Mouse (Mus musculus): ENCODE data around the gene Sema3f. TPM values are rescaled to one million over a fixed set of nuclear protein-coding genes. Genes with fewer than 3 reads are reported as not detected.

Sema3f gene
- total and polyA plus RNA-seq, 3 experiments = 0.09 to 0.11 TPM; not detected in 1

DNA sequence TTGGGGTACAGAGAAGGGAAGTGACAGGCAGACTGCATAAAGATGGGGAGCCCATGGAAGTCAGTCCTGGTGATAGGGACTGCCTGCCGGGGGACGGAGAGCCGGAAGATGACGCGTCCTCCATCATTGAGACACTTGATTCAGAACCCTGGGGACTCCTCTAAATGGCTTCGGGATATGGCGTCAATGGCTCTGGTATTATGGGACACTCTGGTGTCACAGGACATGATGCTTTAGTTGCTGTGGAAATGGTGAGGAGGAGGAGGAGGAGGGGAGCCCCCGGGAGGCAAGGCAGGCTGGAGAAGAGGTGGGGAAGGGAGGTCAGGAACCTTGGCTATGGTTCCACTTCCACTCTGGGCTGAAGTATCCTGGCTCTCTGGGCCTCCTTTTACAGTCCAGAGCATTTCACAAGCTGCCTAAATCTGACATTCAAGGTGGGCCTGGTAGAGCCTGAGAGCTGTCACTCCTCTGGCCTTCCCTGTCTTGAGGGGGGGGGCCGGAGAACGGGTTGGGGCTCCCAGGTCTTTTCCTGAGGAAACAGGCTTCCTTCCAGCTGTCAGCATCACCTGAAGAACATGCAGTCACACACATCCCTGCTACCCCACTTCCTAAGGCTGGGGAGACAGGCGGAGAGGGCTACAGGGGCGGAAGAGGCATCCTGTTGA is 14.7 kb downstream of the Sema3f start:
- H3K4me3 ChIP-seq (ENCODE audit: low read depth, low read length) = no peak overlapping the region

DNA sequence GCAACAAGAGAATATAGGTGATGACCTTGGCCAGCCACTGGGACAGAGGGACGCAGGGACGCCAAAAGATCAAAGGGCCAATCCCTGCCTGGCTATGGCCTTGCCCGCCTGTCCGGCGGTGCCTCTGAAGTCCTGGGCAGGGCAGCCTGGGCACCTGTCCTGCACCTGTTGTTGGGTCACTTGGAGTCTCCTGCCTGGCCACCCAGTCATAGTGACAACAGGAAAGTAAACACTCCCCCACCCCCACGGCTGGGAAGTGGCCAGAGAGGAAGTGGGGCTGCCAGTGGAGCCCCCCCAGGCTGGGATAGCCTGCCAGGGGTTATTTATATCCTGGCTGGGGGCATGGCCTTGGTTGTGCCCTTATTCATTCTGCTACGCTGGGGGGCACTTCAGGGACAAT is 15.6 kb downstream of the Sema3f start:
- H3K4me3 ChIP-seq (ENCODE audit: low read depth, low read length) = no peak overlapping the region
- no peaks in the 10 kb centered on the region for H3K9me3 ChIP-seq (replicated peaks)
- 0 out of 2 replicates have a peak, but pooled peaks cover 3% of the 10 kb centered on the region for H3K4me1 ChIP-seq (ENCODE audit: insufficient read depth, low read depth, low read length)
- no peak for TF ChIP-seq GATA2 (IDR thresholded peaks at IDR 0.05; ENCODE audit: borderline replicate concordance, low read depth, low read length)
- TF ChIP-seq GATA1 (IDR thresholded peaks at IDR 0.05; ENCODE audit: borderline replicate concordance, low read length) = no peak
- TF ChIP-seq TAL1 (conservative IDR thresholded peaks at IDR 0.05; ENCODE audit: low read depth, low read length) = no peak
- TF ChIP-seq POLR2AphosphoS5 (IDR thresholded peaks at IDR 0.05; ENCODE audit: insufficient replicate concordance, low read depth, low read length) = no peak
- no peak for TF ChIP-seq CTCF (IDR thresholded peaks at IDR 0.05; ENCODE audit: low read depth, low read length)
- H3K27me3 ChIP-seq (ENCODE audit: insufficient read depth, low read length) = peaks cover 84% of the 10 kb centered on the region
- no peaks in the 10 kb centered on the region for H3K36me3 ChIP-seq (replicated peaks)
- DNase-seq (ENCODE audit: low spot score) = no peak
- no peak for ATAC-seq (ENCODE audit: extremely low read depth, insufficient number of reproducible peaks, low FRiP score, poor library complexity, severe bottlenecking)

More for the DNA sequence above, 14.7 kb downstream of the Sema3f start:
- no peak for DNase-seq (ENCODE audit: low spot score)
- Histone ChIP-seq H3K27me3 (ENCODE audit: insufficient read depth, low read length) (peaks cover 84% of the 10 kb centered on the region), H3K36me3 (replicated peaks) (no peaks in the 10 kb centered on the region), H3K4me1 (ENCODE audit: insufficient read depth, low read depth, low read length) (0 out of 2 replicates have a peak, but pooled peaks cover 3% of the 10 kb centered on the region), H3K9me3 (replicated peaks) (no peaks in the 10 kb centered on the region)
- TF ChIP-seq TAL1 (conservative IDR thresholded peaks at IDR 0.05; ENCODE audit: low read depth, low read length) (no peak), GATA1 (IDR thresholded peaks at IDR 0.05; ENCODE audit: borderline replicate concordance, low read length) (no peak), POLR2AphosphoS5 (IDR thresholded peaks at IDR 0.05; ENCODE audit: insufficient replicate concordance, low read depth, low read length) (no peak), GATA2 (IDR thresholded peaks at IDR 0.05; ENCODE audit: borderline replicate concordance, low read depth, low read length) (no peak), CTCF (IDR thresholded peaks at IDR 0.05; ENCODE audit: low read depth, low read length) (no peak)
- ATAC-seq (ENCODE audit: extremely low read depth, insufficient number of reproducible peaks, low FRiP score, poor library complexity, severe bottlenecking) = no peak

DNA sequence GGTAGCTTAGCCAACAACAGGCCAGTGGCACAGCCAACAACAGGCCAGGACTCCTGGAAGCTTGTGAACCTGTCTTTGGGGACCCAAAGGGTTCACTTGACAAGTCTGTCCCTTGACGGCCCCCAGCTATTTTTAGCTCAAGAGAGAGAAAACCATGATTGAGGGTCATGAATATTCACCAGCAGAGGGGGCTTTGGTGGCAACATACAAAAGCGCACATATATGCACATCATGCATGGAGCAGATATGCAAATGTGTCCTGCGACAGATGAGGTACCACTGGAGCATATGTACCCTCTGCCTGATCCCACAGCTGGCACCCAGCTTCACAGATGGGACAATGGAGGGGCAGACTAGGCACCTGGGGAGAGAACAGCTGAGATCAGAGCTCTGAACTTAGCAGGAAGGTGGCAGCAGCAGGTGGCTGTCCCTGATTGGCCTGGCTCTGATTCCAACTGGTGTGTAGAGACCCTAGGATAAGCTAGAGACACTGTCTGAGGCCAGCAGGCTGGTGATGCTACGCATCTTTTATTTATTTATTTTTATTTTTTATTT is 16.8 kb downstream of the Sema3f start:
- H3K4me3 ChIP-seq (ENCODE audit: low read depth, low read length) = no peak overlapping the region
- TF ChIP-seq CTCF (IDR thresholded peaks at IDR 0.05; ENCODE audit: low read depth, low read length) (no peak), GATA2 (IDR thresholded peaks at IDR 0.05; ENCODE audit: borderline replicate concordance, low read depth, low read length) (no peak), POLR2AphosphoS5 (IDR thresholded peaks at IDR 0.05; ENCODE audit: insufficient replicate concordance, low read depth, low read length) (no peak), TAL1 (conservative IDR thresholded peaks at IDR 0.05; ENCODE audit: low read depth, low read length) (no peak), GATA1 (IDR thresholded peaks at IDR 0.05; ENCODE audit: borderline replicate concordance, low read length) (no peak)
- H3K9me3 ChIP-seq (replicated peaks) = no peaks in the 10 kb centered on the region
- no peaks in the 10 kb centered on the region for H3K36me3 ChIP-seq (replicated peaks)
- peaks cover 82% of the 10 kb centered on the region for H3K27me3 ChIP-seq (ENCODE audit: insufficient read depth, low read length)
- H3K4me1 ChIP-seq (ENCODE audit: insufficient read depth, low read depth, low read length) = 0 out of 2 replicates have a peak, but pooled peaks cover 3% of the 10 kb centered on the region
- ATAC-seq (ENCODE audit: extremely low read depth, insufficient number of reproducible peaks, low FRiP score, poor library complexity, severe bottlenecking) (no peak), DNase-seq (ENCODE audit: low spot score) (no peak)

DNA sequence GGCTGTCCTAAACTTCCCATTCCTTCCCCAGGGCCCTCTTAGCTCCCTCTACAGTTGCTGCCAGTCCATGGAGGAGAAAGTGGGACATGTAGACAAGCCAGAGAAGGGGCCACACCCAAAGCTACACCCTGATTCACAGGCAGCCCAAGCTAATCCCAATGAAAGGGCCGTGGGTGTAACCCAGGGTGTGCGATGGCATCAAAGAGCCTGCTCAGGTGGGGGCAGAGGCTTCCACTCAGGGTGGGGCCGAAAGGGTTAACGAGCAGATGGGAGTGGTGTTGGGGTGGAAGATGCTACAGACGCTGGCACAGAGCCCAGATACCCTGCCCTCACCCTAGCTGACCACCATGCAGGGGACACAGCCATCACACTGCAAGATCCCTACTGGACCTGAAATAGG is 17.5 kb downstream of the Sema3f start:
- TF ChIP-seq GATA2 (IDR thresholded peaks at IDR 0.05; ENCODE audit: borderline replicate concordance, low read depth, low read length) (no peak), GATA1 (IDR thresholded peaks at IDR 0.05; ENCODE audit: borderline replicate concordance, low read length) (no peak), POLR2AphosphoS5 (IDR thresholded peaks at IDR 0.05; ENCODE audit: insufficient replicate concordance, low read depth, low read length) (no peak), CTCF (IDR thresholded peaks at IDR 0.05; ENCODE audit: low read depth, low read length) (no peak), TAL1 (conservative IDR thresholded peaks at IDR 0.05; ENCODE audit: low read depth, low read length) (no peak)
- no peaks in the 10 kb centered on the region for H3K36me3 ChIP-seq (replicated peaks)

DNA sequence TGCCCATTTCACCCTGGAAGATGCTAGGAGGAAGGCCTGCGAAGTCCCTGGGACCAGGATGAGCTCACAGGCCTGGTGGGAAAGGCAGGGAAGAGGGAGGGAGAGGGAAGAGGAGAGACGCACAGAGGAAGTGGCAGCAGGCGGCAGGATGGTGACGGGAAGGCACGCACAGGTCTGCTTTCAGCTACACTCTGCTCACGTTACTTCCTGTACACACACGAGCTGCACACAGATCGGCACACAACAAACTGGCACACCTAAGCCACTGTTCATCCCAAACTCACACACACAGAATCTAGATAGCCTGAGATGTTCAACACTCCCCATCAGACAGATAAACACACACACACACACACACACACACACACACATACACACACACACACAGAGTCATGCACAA is 19.9 kb downstream of the Sema3f start:
- ATAC-seq (ENCODE audit: extremely low read depth, insufficient number of reproducible peaks, low FRiP score, poor library complexity, severe bottlenecking) (no peak), DNase-seq (ENCODE audit: low spot score) (no peak)
- H3K27me3 ChIP-seq (ENCODE audit: insufficient read depth, low read length) = peaks cover 74% of the 10 kb centered on the region
- no peak for TF ChIP-seq POLR2AphosphoS5 (IDR thresholded peaks at IDR 0.05; ENCODE audit: insufficient replicate concordance, low read depth, low read length)
- no peak for TF ChIP-seq GATA1 (IDR thresholded peaks at IDR 0.05; ENCODE audit: borderline replicate concordance, low read length)
- no peak for TF ChIP-seq GATA2 (IDR thresholded peaks at IDR 0.05; ENCODE audit: borderline replicate concordance, low read depth, low read length)
- TF ChIP-seq CTCF (IDR thresholded peaks at IDR 0.05; ENCODE audit: low read depth, low read length) = no peak
- no peak for TF ChIP-seq TAL1 (conservative IDR thresholded peaks at IDR 0.05; ENCODE audit: low read depth, low read length)
- 0 out of 2 replicates have a peak, but pooled peaks cover 3% of the 10 kb centered on the region for H3K4me1 ChIP-seq (ENCODE audit: insufficient read depth, low read depth, low read length)
- no peak overlapping the region for H3K4me3 ChIP-seq (ENCODE audit: low read depth, low read length)
- H3K36me3 ChIP-seq (replicated peaks) = no peaks in the 10 kb centered on the region
- H3K9me3 ChIP-seq (replicated peaks) = no peaks in the 10 kb centered on the region

More for the DNA sequence above, 17.5 kb downstream of the Sema3f start:
- H3K4me3 ChIP-seq (ENCODE audit: low read depth, low read length) = no peak overlapping the region
- ATAC-seq (ENCODE audit: extremely low read depth, insufficient number of reproducible peaks, low FRiP score, poor library complexity, severe bottlenecking) = no peak
- DNase-seq (ENCODE audit: low spot score) = no peak
- H3K4me1 ChIP-seq (ENCODE audit: insufficient read depth, low read depth, low read length) = 0 out of 2 replicates have a peak, but pooled peaks cover 3% of the 10 kb centered on the region
- H3K27me3 ChIP-seq (ENCODE audit: insufficient read depth, low read length) = peaks cover 80% of the 10 kb centered on the region
- H3K9me3 ChIP-seq (replicated peaks) = no peaks in the 10 kb centered on the region

DNA sequence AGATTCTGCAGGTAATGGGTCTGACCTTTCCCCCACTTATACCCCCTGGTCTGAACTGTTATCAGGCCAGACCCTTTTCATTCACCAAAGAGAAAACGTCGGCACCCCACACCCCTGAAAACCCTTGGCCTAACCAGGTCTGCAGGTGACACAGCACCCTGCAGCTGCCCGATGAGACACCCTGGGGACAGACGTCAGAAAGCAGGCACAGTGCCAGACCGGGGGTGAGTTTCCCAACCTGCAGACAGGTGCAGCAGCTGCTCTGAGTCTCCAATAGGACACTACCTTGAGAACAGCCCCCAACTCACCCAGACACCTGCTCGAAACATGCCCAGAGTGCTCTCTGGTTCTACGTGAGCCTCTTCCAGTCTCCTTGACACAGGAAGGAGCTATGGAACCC is 21.3 kb downstream of the Sema3f start:
- Histone ChIP-seq H3K9me3 (replicated peaks) (no peaks in the 10 kb centered on the region), H3K27me3 (ENCODE audit: insufficient read depth, low read length) (peaks cover 77% of the 10 kb centered on the region), H3K36me3 (replicated peaks) (no peaks in the 10 kb centered on the region), H3K4me3 (ENCODE audit: low read depth, low read length) (no peak overlapping the region), H3K4me1 (ENCODE audit: insufficient read depth, low read depth, low read length) (0 out of 2 replicates have a peak, but pooled peaks cover 3% of the 10 kb centered on the region)
- no peak for TF ChIP-seq GATA1 (IDR thresholded peaks at IDR 0.05; ENCODE audit: borderline replicate concordance, low read length)
- no peak for TF ChIP-seq CTCF (IDR thresholded peaks at IDR 0.05; ENCODE audit: low read depth, low read length)
- no peak for TF ChIP-seq POLR2AphosphoS5 (IDR thresholded peaks at IDR 0.05; ENCODE audit: insufficient replicate concordance, low read depth, low read length)
- TF ChIP-seq GATA2 (IDR thresholded peaks at IDR 0.05; ENCODE audit: borderline replicate concordance, low read depth, low read length) = no peak
- TF ChIP-seq TAL1 (conservative IDR thresholded peaks at IDR 0.05; ENCODE audit: low read depth, low read length) = no peak
- DNase-seq (ENCODE audit: low spot score) (no peak), ATAC-seq (ENCODE audit: extremely low read depth, insufficient number of reproducible peaks, low FRiP score, poor library complexity, severe bottlenecking) (no peak)

Measured in G1E (cell line).